Mouse (Mus musculus) heart, embryonic 12.5 days (tissue): Measurements from ENCODE around the gene Ift27. TPM values are rescaled to one million over a fixed set of nuclear protein-coding genes. Genes with fewer than 3 reads are reported as not detected.

Experiments used
- polyA plus RNA-seq: library from polyadenylated mRNA; unstranded; fragments of >200 nt; fragmentation: Nextera tagmentation; extraction: Ambion mirVana; gene quantifications from 2 replicates; pipeline ENCODE4 v1.2.1, GENCODE M21; 2016

Gene Ift27
- polyA plus RNA-seq, 1 experiment from 2014 or later: 38.0 TPM

Other genes starting within 250 kb of the Ift27 start
- gene Txn2, start 245.1 kb downstream of the Ift27 start, polyA plus RNA-seq: 228 and 231 TPM in 2 replicates
- gene Foxred2, start 217.4 kb downstream of the Ift27 start, polyA plus RNA-seq: 1.1 and 1.3 TPM in 2 replicates
- gene Eif3d, start 203.3 kb downstream of the Ift27 start, polyA plus RNA-seq: 157 and 162 TPM in 2 replicates
- not detected in 2 replicates for gene Cacng2, start 54.1 kb downstream of the Ift27 start, polyA plus RNA-seq
- gene Pvalb, start 32.3 kb upstream of the Ift27 start, polyA plus RNA-seq: 0.21 and 0.49 TPM in 2 replicates
- gene Ncf4, start 70.7 kb upstream of the Ift27 start, polyA plus RNA-seq: 11.2 and 13.7 TPM in 2 replicates
- 0.48 and 0.51 TPM in 2 replicates for gene Csf2rb2, start 131.6 kb upstream of the Ift27 start, polyA plus RNA-seq
- gene Csf2rb, start 151.6 kb upstream of the Ift27 start, polyA plus RNA-seq: 2.4 and 3.1 TPM in 2 replicates
- gene Tex33, start 221.8 kb upstream of the Ift27 start, polyA plus RNA-seq: not detected in 2 replicates
- 7.6 and 9.0 TPM in 2 replicates for gene Tst, start 231.8 kb upstream of the Ift27 start, polyA plus RNA-seq
- gene Mpst, start 232.3 kb upstream of the Ift27 start, polyA plus RNA-seq: 0.32 and 1.1 TPM in 2 replicates